Mouse (Mus musculus): ENCODE data around the gene Rbm19. TPM values are rescaled to one million over a fixed set of nuclear protein-coding genes. Genes with fewer than 3 reads are reported as not detected.

Gene Rbm19
- total RNA-seq, 2 experiments from 2014 or later, result 18.2 to 18.7 TPM

DNA sequence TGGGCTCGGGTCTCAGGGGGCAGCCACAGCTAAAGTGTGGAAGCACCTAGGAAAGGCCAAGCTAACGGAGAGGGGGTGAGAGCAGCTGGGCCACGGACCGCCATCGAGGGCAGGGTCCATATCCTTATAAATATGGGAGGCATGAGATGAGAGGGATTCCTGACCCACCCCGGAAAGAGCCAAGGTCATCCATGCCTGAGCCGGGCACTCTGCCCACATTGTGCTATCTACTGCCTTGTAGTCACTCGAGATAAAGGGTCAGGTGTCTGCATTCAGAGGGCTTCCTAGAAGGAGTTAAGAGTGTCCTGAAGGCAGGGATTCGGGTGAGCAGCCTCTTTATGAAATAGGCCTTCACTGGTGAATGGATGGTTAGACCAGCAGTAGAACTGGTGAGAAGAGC lies 80.6 kb downstream of the Rbm19 start:
- DNase-seq (ENCODE audit: extremely low spot score in 1 of 2, low spot score in 1 of 2), result no peak

- no peak for DNase-seq (ENCODE audit: extremely low spot score in 1 of 2, low spot score in 1 of 2)
Measured at GRCm38 (mm10) chr5:120197813-120198387, 81.6 kb downstream of the Rbm19 start.

- no peak for DNase-seq (ENCODE audit: extremely low spot score in 1 of 2, low spot score in 1 of 2)
Measured at GRCm38 (mm10) chr5:120199865-120200264, 83.6 kb downstream of the Rbm19 start.

- DNase-seq (ENCODE audit: extremely low spot score in 1 of 2, low spot score in 1 of 2), result no peak
Measured at GRCm38 (mm10) chr5:120204316-120204715, 88.1 kb downstream of the Rbm19 start.

GRCm38 (mm10) chr5:120206313-120206943 lies 90.2 kb downstream of the Rbm19 start:
- DNase-seq (ENCODE audit: extremely low spot score in 1 of 2, low spot score in 1 of 2), result no peak

GRCm38 (mm10) chr5:120207492-120207891 lies 91.2 kb downstream of the Rbm19 start:
- DNase-seq (ENCODE audit: extremely low spot score in 1 of 2, low spot score in 1 of 2), result no peak

- DNase-seq (ENCODE audit: extremely low spot score in 1 of 2, low spot score in 1 of 2), result no peak
Measured at GRCm38 (mm10) chr5:120210668-120211067, 94.4 kb downstream of the Rbm19 start.

- peak in 1 of 2 experiments; percentile 46 for DNase-seq (ENCODE audit: extremely low spot score in 1 of 2, low spot score in 1 of 2)
Measured at GRCm38 (mm10) chr5:120211182-120211581, 94.9 kb downstream of the Rbm19 start.

DNA sequence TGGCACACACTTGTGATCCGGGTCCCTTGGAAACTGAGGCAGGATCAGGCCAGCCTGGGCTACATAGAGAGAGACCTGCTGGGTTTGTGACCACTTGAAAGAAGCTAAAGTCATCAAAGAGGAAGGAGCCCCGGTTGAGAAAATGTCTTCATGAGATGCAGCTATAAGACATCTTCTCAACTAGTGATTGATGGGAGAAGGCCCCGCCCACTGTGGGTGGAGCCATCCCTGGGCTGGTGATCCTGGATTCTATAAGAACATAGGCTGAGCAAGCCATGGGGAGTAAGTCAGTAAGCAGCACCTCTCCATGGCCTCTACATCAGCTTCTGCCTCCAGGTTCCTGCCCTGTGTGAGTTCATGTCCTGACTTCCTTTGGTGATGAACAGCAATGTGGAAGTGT lies 98.2 kb downstream of the Rbm19 start:
- DNase-seq (ENCODE audit: extremely low spot score in 1 of 2, low spot score in 1 of 2), result no peak

DNA sequence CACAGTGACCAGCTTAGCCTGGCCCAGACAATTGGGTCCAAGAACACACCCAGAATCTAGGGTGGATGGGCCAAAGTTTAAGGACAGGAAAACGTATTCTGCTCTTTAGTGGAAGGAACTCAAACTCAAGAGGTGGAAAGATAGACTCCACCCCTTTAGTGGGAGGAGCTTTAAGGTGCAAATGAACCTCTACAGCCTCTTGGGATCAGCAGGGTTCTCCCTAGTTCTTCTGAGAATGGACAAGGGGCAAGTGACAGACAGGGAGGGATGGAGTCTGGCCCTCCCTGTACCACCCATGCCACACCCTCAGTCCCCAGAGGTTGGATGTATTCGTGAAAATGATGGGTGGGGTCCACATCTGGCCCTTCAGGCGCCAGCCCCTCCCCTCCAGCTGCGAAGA lies 105.0 kb downstream of the Rbm19 start:
- DNase-seq (ENCODE audit: extremely low spot score in 1 of 2, low spot score in 1 of 2), result no peak

- DNase-seq (ENCODE audit: extremely low spot score in 1 of 2, low spot score in 1 of 2), result no peak
Measured at GRCm38 (mm10) chr5:120225383-120225782, 109.1 kb downstream of the Rbm19 start.

DNA sequence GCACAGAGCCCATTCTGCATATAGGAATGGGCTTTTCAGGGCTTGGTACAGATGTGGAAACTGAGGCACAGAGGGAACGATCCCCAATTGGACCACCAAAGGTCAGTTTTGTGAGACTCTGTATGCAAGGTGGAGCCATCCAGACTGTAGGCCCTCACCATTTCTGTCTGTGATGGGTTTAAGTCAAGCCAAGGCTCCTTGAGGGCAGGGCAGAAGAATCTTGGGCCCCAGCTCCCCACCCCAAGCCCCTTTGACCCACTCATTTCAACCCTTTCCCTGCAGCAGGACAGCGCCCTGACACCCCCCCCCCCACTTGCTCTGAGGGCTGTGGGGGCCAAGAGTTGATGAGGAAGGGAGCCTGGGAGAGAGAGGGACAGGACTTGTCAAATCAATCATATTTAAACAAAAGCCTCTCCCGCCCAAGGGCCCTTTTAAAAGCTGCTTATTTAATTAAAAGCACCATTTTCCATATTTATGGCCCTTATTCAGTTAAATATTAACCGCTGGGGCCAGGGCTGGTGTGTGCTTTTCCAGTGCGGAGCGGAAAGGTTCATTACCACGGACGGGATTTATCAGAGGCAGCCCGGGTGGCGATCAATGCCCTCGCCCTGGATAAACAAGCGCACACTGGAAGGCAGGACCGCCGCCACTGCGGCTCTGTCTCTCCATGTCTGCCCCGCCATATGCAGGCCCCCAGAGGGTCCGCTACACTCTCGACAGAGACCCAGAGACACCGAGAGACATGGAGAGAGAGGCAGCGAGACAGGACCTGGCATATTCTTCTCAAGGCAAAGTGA lies 112.5 kb downstream of the Rbm19 start:
- no peak for DNase-seq (ENCODE audit: extremely low spot score in 1 of 2, low spot score in 1 of 2)

- DNase-seq (ENCODE audit: extremely low spot score in 1 of 2, low spot score in 1 of 2), result peak in 1 of 2 experiments; percentile 42
Measured at GRCm38 (mm10) chr5:120231435-120232147, 115.3 kb downstream of the Rbm19 start.

DNA sequence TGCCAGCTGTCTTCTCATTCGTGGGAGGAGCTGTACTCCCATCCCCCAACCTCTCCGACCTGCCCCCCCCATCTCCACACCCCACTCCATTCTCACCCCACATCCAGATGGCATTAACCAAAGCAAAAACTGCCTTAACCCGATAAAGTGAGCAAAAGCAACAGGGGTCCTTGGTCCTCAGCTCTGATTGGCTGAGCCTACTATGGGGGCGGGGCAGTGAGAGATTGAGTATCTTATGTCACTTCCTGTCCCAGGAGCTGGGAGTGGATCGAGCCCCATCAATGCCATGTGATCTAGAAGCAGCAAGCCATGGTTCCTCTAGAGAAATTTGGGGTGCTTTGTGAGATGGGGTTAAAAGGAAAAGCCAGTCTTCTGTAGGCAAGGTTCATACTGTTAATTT lies 118.9 kb downstream of the Rbm19 start:
- DNase-seq (ENCODE audit: extremely low spot score in 1 of 2, low spot score in 1 of 2), result peak in 1 of 2 experiments; percentile 29

- peak in 1 of 2 experiments; percentile 44 for DNase-seq (ENCODE audit: extremely low spot score in 1 of 2, low spot score in 1 of 2)
Measured at GRCm38 (mm10) chr5:120235571-120235970, 119.3 kb downstream of the Rbm19 start.

DNA sequence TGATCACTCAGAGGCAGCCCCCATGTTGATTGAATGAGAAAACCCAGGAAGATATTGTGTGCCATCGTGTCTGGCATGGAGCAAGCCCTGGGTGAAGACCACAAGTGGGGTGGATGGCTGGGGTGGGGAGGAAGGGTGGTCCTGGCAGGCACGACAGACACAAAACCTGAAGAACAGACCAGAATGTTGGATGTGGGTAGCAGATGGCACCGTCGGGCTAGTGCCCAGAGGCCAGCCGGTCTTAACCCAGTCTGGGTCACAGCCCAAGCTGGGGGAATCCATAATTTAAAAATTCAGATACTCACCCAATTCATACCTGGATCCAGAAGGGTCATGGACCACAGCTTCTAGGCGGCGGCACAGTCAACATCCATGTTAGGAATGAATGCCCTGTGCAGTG lies 123.8 kb downstream of the Rbm19 start:
- no peak for DNase-seq (ENCODE audit: extremely low spot score in 1 of 2, low spot score in 1 of 2)

DNA sequence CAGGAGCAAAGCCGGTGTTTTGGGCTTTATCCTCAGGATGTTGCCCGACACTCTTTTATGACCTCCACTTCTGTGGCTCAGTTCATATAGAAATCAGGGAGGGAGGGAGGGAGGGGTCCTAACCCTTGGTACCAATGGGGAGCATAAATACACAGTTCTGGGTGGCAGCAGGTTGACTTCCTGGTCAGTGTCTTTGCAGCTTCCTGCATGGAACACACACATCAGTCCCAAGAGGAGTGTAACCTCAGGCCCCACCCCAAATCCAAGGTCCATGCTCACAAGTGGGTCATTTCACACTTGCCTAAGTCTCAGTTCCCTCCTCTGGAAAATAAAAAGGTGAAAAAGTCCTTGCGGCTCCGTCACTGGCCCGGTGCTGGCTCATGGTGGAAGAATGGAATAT lies 129.1 kb downstream of the Rbm19 start:
- no peak for DNase-seq (ENCODE audit: extremely low spot score in 1 of 2, low spot score in 1 of 2)

Data from layer of hippocampus, postnatal 25 days (tissue).